Mouse (Mus musculus) spleen, postnatal 10 days (tissue): Measurements from ENCODE around the gene Cnn2.

Experiments used
- DNase-seq, 2 experiments: peaks; one replicate each; pipeline ENCODE4 v3.0.0; 2021 to 2022; ENCODE audit warnings: low spot score in 2 of 2

The Cnn2 gene

DNA sequence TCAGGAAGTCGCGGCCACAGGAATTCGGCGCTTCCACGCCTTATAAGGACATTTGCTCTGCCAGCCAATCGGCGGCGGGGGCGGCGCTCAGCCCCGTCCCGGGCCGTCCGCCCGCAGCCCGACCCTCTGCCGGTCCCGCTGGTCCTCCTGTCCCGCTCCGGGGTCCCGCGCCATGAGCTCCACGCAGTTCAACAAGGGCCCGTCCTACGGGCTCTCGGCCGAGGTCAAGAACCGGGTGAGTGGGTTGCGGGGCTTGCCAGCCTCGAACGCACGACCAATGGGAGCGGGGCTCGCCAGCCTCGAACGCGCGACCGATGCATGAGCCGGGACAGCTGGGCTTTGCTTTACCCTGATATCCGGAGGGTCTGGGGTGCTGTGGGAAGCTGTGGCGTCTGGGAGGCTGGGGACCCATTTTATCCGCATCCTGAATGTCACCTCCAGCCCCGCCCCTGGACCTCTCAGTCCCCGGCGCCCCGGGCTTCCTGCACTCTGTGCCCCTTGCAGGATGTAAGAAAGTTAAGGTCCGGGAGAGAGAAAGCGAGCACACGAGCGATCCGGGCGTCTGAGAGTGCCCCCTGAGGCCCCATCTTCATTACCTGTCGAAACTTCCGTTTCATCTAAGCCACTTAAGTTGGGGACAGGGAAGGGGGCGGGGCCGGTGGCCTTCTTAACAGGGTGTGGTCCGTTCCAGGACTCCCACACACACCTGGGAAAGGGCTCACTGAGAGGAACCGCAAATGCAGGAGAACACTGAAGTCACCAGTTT is at the start of gene Cnn2:
Gene Cnn2, plus strand, starts transcription at position 79 of the 766 bp plus-strand sequence.
- peak; percentile 45 to 64 for DNase-seq

DNA sequence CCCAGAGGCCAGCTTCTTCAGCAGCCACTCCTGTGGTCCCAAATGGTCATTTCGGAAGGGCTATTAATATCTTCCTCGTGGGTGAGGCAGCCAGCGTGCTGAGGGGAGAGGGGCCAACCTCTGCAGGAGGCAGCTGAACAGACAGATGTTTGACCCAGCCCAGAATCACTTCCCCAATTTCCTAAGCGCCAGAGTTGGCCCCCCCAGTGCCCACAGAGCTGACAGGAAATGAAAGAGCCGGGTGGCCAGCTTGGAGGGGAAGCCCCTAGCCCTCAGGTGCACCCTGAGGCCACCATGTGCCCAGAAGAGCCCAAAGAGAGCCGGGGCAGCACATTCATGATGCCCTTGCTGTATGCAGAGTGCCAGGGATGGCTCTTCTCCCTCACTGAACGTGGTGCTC is 47.6 kb upstream of the Cnn2 start:
- peak in 1 of 2 experiments; percentile 82 for DNase-seq

DNA sequence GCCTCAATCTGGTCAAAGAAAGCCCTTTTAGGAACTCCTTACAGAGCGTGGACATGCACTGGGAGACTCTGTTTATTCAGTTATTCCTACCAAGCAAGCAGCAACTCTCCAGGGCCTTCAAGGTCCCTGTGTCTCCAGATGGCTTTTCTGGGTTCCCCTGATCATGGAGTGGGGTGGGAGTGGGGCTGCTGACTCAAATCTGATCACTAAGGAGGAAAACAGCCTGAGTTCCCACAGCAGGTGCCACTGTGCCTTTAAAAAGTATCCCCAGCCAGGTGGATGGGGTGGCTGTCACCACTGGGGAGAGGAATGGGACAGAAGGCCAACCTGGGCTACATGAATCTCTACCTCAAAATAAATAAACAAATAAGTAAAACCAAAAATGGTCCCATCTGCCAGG is 45.4 kb upstream of the Cnn2 start:
- DNase-seq: no peak

DNA sequence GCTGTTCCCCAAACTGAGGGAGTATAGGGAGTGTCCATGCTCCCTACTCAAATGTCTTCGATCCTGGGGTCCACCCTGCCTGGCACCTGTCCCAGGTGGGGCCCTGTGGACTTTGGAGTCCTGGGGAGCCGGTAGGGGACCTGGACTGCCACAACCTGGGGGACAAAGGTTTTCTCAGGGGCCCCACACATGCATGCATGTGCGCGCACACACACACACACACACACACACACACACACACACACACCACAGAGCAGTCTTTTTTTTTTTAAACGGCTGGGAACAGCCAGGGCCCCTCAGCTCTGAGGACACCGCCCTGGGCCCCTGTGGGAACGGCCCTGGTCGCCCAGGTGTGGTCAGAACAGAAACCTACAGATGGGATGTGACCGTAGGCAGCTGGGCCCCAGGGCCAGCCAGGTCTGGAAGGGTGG is 44.9 kb upstream of the Cnn2 start:
- DNase-seq: peak in 1 of 2 experiments; percentile 29

DNA sequence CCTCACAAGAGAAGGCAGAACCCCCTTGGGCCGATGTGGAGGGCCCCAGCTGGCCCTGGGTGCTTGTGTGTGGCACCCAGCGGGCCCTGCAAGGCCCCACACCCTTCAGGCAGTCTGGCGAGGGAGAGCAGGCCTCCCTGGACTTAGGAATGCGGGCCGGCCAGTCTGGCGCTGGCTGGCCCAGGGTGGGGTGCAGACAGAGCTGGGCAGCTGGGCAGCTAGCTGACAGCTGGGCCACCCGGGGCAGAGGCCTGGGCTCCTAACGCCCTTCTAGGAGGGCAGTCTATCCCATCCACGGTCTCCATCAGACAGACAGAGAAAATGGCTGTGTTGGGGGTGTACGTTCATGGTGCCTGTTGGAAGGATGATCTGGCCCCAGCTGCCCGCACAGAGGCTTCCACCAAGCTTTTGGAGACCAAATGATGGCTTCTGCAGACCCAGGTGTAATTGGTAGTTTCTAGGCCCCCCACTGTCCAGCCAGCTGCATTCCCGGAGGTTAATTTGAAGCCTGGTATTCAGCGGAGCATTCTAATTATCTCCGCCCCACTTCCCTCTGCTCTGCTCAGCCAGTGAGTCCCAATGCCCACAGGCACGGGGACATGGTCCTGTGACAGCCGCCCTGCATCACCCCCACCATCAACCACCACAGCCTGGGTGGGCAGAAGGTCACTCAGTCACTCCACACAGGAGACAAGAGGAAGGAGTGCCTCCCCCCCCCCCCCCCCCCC is 42.7 kb upstream of the Cnn2 start:
- no peak for DNase-seq

DNA sequence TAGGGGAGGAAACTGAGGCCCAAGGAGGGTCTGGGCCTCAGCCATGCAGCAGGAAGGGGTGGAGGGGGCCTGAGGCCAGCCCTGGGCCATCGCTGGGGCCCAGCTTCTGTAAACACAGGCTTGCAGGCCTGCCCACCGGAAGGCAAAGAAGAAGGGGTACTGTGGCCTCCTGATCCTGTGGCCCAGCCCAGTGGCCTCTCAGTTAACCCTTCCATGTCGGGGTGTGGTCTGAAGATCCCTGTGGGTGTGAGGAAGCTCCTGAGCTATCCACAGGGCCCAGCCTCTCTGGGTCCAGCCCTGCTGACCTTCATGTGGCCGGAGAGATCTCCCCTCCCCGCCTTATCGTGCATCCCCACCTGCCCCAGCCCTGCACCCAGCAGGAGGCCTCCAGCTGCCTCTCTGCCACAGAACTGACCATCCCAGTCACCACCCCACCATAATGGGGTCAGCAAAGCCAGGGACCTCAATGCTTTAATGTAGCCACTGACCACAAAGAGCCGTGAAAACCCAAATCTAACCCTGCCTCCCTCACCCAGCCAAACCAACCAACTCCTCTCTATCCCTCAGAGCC is 41.5 kb upstream of the Cnn2 start:
- DNase-seq: peak in 1 of 2 experiments; percentile 36

DNA sequence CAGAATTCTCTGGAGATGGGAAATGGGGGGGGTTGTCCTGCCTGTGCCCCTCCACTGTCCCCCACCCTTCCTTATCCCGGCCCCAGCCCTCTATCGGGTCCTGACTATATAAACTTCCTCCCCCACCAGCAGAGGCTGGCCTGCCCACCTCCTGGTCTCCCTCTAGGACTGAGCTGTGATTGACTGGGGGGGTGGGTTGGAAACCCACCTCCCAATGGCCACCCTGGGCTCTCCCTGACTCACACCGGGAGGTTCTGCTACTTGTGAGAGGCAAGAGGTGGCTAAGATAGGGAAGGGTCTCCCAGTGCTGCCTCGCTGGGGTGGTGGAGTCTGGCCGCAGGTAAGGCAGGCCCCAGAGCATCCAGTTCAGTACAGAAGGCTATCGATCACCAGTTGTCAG is 40.9 kb upstream of the Cnn2 start:
- no peak for DNase-seq

DNA sequence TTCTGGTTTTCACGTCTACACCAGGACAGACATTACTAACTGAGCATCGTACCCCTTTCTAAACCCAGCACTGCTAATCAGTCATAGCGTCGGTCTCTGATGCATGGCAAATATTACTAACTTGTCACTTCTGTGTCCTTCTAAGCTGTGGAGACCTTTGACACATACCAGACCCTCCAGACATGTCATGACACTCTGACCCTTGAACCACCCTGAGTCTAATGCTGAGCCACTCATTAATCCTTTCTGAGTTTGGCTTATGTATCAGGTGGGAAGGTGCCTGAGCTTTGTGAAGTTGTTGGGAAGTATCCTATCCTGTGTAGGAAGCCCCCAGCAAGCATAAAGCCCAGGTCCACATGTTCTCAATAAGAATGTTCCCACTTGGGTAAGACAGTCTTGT is 38.5 kb upstream of the Cnn2 start:
- DNase-seq: no peak

DNA sequence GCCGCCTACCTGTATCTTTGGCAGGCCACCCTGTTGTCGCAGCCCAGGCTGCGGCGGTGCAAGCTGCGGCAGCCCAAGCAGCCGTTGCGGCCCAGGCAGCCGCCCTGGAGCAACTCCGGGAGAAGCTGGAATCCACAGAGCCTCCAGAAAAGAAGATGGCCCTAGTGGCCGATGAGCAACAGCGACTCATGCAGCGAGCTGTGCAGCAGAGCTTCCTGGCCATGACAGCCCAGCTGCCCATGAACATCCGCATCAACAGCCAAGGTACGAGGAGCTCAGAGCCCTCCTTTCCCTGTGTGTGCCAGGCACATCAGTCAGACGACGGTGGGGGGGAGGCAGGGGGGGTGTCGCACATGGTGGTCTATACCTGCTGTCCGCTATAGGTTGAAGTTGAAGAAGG is 37.7 kb upstream of the Cnn2 start:
- no peak for DNase-seq

DNA sequence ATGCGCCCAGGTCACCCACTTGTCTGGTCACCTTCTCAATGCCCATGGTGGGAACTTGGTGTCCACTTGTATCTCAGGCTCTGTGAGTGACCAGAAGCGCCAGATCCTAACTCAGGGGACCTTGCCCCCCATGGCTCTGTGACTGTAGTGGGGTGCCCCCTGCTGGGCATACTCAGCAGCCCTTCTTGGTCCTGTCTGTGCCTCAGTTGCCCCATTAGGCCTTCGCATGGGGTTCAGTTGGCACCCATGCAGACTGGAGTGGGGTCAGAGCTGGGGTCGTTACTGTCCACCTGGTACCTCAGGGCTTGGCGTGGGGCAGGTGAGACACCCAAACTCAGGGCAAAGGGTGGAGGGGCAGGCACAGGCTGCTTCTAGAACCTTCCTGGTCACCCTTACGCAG is 34.4 kb upstream of the Cnn2 start:
- peak in 1 of 2 experiments; percentile 66 for DNase-seq

DNA sequence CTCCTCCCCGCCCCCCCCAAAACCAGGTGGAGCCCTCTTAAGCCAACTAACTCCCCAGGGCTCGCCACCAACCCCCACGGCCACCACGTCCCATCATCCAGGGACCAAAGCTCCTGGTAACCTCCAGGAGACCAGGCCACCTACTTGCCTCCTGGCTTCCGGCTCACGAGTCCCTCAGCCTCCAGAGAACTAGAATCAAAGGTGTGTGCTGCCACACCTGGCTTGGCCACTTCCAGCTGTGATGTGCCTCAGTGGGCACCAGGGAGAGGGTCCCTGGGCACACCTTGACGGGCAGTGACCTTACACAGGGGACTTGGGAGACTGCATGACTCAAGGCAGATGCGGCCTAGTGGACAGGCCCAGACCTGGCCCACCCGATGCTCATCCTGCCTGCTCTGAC is 32.7 kb upstream of the Cnn2 start:
- DNase-seq: no peak

DNA sequence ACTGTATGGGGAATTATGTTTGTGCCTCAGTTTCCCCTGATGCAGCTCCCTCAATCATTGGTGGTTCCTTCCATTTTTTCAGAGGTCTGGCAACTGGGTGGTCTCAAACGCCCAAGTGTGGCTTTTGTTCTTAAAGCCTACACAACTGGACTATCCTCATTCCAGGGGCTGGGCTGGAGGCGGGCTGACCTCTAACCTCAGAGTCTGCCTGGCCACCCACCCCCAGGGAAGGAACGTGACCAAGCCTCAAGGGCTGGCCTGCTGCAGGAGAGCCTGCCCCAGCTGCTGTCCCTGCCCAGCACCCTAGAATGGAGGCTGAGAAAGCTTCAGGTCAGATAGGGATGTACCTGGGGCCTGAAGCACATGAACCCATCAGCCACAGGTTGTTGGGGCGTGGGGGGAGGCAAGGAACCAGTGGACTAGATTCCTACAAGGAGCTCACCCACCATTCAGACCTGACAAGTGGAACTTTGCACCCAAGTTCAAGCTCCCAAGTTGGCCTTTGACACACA is 31.7 kb upstream of the Cnn2 start:
- no peak for DNase-seq

DNA sequence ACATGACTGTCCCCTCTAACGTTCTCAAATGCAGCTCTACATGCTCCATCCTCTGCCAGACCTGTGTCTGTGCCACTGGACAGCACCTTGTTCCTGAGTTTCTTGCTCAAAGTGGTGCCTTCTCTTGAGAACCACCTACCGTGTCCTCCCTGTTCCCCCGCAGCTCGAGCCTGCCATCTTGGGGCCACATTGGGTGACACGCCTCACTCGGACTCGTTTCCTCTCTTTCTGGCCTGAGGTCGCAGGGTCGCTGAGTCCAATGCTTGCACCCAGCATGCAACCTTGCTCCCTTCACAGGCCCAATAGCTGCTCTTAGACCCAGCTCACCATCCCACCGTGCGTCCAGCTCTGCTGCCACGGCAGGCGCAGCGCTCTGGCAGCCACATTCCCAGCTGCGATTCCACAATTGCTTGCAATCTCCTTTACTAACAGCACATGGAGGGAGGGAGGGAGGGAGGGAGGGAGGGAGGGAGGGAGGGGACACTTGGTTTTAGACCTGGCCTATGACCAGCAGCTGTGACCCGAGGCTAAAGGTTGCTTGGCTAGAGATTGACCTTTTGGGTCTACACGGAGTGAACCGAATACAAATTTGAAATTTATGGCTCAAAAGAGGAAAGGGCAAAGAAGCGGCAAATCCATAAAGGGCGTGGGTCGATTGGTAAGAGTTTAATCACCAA is 30.1 kb upstream of the Cnn2 start:
- peak; percentile 82 to 91 for DNase-seq

DNA sequence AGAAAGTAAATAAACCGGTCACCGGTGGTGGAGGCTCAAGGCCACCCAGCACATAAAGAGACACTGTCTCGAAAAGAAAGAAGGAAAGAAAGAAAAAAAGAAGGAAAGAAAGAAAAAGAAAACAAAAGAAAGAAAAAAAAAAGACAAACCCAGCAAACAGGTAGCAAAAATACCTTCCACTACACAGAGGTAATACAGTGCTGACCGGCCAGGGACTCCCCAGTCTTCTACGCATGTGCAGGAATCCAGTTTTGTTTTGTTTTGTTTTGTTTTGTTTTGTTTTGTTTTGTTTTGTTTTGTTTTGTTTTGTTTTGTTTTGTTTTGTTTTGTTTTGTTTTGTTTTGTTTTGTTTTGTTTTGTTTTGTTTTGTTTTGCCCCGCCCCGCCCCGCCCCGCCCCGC is 29.0 kb upstream of the Cnn2 start:
- peak in 1 of 2 experiments; percentile 59 for DNase-seq

DNA sequence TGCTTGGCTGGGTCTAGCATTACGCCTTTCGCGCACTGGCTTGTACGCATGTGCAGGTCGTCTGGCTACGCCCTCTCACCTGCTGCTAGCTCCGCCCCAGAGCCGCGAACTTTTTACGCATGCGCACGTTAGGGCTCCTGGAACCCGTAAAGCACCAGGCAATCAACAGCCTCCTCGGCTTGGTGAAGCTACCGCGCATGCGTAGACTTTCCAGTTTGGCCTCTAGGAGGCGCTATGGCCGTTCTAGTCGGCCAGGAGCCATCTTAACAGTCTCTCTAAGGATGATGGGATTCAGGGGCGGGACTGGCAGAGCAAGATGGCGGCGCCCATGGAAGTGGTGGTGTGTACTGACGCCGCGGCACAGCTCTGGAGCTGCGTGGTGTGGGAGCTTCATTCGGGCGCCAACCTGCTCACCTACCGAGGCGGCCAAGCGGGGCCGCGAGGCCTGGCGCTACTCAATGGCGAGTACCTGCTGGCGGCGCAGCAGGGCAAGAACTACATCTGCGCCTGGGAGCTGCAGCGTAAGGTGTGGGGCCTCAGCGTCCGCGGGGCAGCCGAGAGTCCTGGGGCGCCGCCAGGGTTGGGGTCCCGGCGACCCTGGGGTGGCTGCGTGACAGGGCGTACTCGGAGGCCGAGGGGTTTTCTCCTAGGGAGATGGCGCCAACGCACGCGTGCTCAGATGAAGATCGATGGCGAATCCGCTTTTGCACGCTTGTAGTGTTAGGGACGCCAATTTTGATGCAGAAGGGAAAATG is 28.4 kb upstream of the Cnn2 start, which contains the start of gene Wdr18:
Gene Wdr18, plus strand, starts transcription at position 306 of the 755 bp plus-strand sequence.
- DNase-seq: peak; percentile 99 to 100

DNA sequence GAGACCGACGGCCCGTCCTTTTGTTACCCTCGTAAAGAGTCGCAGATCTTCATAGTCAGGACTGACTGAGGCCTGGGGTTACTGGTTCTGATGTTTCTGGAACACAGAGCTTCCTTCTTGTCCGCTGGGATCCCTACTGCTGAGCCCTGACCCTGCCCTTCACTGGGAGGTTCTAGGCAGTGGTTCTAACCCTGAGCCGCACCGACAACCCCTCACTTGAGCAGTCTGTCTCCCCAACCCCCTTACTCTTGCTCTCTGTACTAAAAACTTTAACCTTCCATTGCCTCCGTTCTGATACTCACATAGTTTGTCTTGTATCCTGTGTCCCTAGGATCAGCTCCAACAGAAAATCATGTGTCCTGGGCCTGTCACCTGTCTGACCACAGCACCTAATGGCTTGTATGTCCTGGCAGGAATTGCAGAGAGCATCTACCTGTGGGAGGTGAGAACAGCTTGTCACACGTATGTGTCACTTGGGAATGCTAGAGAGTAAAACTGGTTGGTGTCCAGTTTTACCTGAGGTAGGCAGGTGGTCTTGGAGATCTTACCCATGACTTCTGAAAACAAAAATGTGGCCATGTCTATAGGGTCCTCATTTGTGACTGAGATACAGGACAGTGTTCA is 27.6 kb upstream of the Cnn2 start:
- no peak for DNase-seq

DNA sequence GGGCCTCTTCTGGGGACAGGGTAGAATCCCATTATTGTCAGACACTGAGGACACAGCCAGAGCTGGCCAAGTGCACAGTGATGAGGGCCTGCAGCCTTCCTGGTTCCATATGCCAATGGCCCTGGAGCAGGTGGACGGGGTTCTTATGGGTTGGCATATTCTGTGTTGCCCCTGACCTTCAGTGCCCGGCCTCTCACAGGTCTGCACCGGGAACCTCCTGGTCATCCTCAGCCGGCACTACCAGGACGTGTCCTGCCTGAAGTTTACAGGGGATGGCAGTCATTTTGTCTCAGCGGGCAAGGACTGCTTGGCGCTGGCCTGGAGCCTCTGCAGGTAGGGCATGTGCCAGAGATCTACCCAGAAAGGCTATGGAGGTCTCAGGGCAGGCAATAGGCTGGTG is 23.7 kb upstream of the Cnn2 start:
- DNase-seq: no peak

DNA sequence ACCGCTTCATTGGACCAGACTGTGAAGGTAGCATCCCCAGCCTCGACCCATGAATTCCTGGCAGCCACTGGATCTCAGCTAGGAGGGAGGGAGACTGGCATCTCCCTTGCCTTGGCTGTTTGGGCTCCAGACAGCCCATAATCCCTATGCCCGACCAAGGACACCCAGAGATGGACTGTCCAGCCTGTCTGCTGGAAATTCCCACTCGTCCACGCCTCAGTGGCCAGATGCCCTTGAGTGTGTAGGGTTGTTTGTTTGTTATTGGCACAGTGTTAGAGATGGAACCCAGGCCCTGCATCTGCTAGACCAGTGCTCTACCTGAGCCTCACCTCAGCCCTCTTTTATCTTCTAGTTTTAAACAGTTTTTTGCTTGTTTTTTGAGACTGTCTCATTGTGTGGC is 23.1 kb upstream of the Cnn2 start:
- no peak for DNase-seq

DNA sequence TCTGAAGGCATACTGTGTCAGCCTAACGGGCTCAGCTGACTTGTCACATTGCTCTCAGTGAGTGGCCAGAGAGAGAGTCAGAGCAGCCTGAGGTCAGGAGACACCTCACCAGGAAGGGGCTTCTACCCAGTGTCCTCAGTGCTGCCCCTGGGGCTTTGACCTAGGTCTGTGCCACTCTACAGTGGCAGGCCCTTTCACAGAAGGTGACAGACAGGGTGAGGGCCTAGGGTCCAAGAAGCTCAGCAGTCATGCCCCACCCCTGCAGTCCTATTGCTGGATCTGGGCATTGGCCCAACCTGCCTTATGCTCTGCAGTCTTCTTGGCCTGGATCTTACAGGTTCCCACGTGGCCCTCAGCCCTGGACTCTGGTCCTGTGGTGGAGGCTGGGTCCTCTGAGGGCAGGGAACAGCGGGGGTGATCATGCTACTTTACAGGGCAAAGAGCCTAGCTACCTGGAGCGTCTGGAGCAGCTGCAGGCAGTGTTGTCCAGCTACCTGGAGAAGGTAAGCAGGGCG is 21.4 kb upstream of the Cnn2 start:
- DNase-seq: no peak

DNA sequence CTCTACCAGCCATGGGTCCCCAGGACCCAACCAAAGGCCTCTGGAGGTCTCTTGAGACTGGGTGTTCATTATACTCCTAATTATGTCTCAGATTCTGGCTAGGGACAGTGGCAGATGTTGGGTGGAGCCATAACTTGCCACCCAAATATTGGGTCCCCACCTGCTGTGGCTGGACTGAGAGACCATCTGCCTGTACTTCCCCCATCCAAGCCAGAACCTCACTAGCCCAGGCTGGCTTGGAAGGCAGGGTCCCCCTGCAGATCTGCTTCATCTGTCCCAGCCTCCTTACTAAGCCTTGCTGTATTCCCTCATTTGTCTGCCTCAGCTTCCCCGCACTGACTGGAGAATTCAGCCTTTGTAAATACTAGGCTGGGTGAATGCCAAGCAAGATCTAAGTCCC is 20.2 kb upstream of the Cnn2 start:
- no peak for DNase-seq
